Mouse (Mus musculus) heart, embryonic 11.5 days (tissue): ENCODE measurements around the gene Sla2. TPM values are rescaled to one million over a fixed set of nuclear protein-coding genes. Genes with fewer than 3 reads are reported as not detected.
"Not testable (repeated sequence)": the region's sequence is repeated elsewhere in the genome, so short reads cannot be mapped to it uniquely, and the experiment has no call there.

Experiments
- ATAC-seq: fragments of 200-750 bp; cut with Nextera tagmentation; replicated peaks from 2 replicates; pipeline ENCODE4 v1.8.0; 2017; ENCODE audit warnings: moderate library complexity; ENCODE audit not compliant: insufficient number of reproducible peaks, low FRiP score, low TSS enrichment
- H3K27ac ChIP-seq: fragments of 300-500 bp; sonication (generic); 2 replicates; pipeline ENCODE4 v1.5.1; 2014; ENCODE audit warnings: mild to moderate bottlenecking, low read depth, low read length
- H3K27me3 ChIP-seq: fragments of 300-500 bp; sonication (generic); 2 replicates; pipeline ENCODE4 v1.6.1; 2014; ENCODE audit warnings: mild to moderate bottlenecking, low read length, mixed read lengths; ENCODE audit not compliant: control insufficient read depth, insufficient read depth
- H3K36me3 ChIP-seq: fragments of 300-500 bp; sonication (generic); 2 replicates; pipeline ENCODE4 v1.6.1; 2014; ENCODE audit warnings: mild to moderate bottlenecking, low read length, moderate library complexity, mixed read lengths; ENCODE audit not compliant: control insufficient read depth, insufficient read depth
- H3K4me1 ChIP-seq: fragments of 300-500 bp; sonication (generic); 2 replicates; pipeline ENCODE4 v1.6.1; 2014; ENCODE audit warnings: low read length; ENCODE audit not compliant: control insufficient read depth, insufficient read depth
- H3K4me2 ChIP-seq: fragments of 300-500 bp; sonication (generic); 2 replicates; pipeline ENCODE4 v1.6.1; 2014; ENCODE audit warnings: mild to moderate bottlenecking, moderate library complexity
- H3K4me3 ChIP-seq: fragments of 300-500 bp; sonication (generic); 2 replicates; pipeline ENCODE4 v1.5.1; 2014; ENCODE audit warnings: low read depth, low read length
- H3K9ac ChIP-seq: fragments of 300-500 bp; sonication (generic); 2 replicates; pipeline ENCODE4 v1.6.1; 2014; ENCODE audit warnings: mild to moderate bottlenecking, low read depth, low read length, moderate library complexity
- H3K9me3 ChIP-seq: fragments of 300-500 bp; sonication (generic); replicated peaks from 2 replicates; pipeline ENCODE4 v1.6.1; 2016; ENCODE audit warnings: low read length; ENCODE audit not compliant: control insufficient read depth
- WGBS: fragments of 180-500 bp; shearing (Covaris S2); extraction: QIAGEN DNeasy Blood & Tissue Kit; methylation state at CpG from one replicate; pipeline ENCODE4 v1.1.7; 2014; ENCODE audit not compliant: insufficient replicate concordance; 5-methylcytosine and 5-hydroxymethylcytosine counted together
- polyA plus RNA-seq: library from polyadenylated mRNA; unstranded; fragments of >200 nt; fragmentation: Nextera tagmentation; extraction: Ambion mirVana; gene quantifications from 2 replicates; pipeline ENCODE4 v1.2.1, GENCODE M21; 2014

Sla2 gene
- polyA plus RNA-seq, 1 experiment from 2014 or later: 1.1 TPM

GRCm38 (mm10) chr2:156913191-156913590, 26.2 kb upstream of the Sla2 start:
- Histone ChIP-seq H3K9ac (no peak overlapping the region), H3K27me3 (no peaks in the 10 kb centered on the region), H3K36me3 (no peaks in the 10 kb centered on the region), H3K9me3 (no peaks in the 10 kb centered on the region), H3K27ac (no peak overlapping the region), H3K4me3 (no peak overlapping the region), H3K4me1 (no peaks in the 10 kb centered on the region), H3K4me2 (no peak overlapping the region)
- no peak for ATAC-seq
- 68% methylated on average over 5 of the region's 5 CpGs for WGBS

- H3K4me1 ChIP-seq, H3K9me3 ChIP-seq, ATAC-seq, H3K9ac ChIP-seq, H3K27me3 ChIP-seq, H3K27ac ChIP-seq, H3K4me2 ChIP-seq, H3K36me3 ChIP-seq, H3K4me3 ChIP-seq: not testable (repeated sequence)
- 24% methylated on average over 4 of the region's 4 CpGs for WGBS
These were observed 18.9 kb upstream of the Sla2 start for GRCm38 (mm10) chr2:156905931-156906330.

GRCm38 (mm10) chr2:156904976-156905717, 18.2 kb upstream of the Sla2 start:
- Histone ChIP-seq H3K27me3 (no peaks in the 10 kb centered on the region), H3K9me3 (no peaks in the 10 kb centered on the region), H3K4me3 (no peak overlapping the region), H3K27ac (no peak overlapping the region), H3K9ac (no peak overlapping the region), H3K4me1 (no peaks in the 10 kb centered on the region), H3K36me3 (no peaks in the 10 kb centered on the region), H3K4me2 (no peak overlapping the region)
- 22% methylated on average over 6 of the region's 6 CpGs for WGBS
- no peak for ATAC-seq

- H3K9ac ChIP-seq: no peak overlapping the region
- H3K27ac ChIP-seq: no peak overlapping the region
- H3K36me3 ChIP-seq: no peaks in the 10 kb centered on the region
- WGBS: 25% methylated on average over 2 of the region's 2 CpGs
- H3K4me2 ChIP-seq: no peak overlapping the region
- H3K4me3 ChIP-seq: no peak overlapping the region
- no peaks in the 10 kb centered on the region for H3K27me3 ChIP-seq
- ATAC-seq: no peak
- no peaks in the 10 kb centered on the region for H3K9me3 ChIP-seq
- H3K4me1 ChIP-seq: no peaks in the 10 kb centered on the region; the same call in 1 of the 2 replicates
These were observed 16.4 kb upstream of the Sla2 start for GRCm38 (mm10) chr2:156903367-156903766.

- WGBS: 69% methylated on average over 4 of the region's 4 CpGs
- H3K27me3 ChIP-seq, ATAC-seq, H3K27ac ChIP-seq, H3K4me2 ChIP-seq, H3K4me3 ChIP-seq, H3K9me3 ChIP-seq, H3K36me3 ChIP-seq, H3K9ac ChIP-seq, H3K4me1 ChIP-seq: not testable (repeated sequence)
These were observed 15.4 kb upstream of the Sla2 start for GRCm38 (mm10) chr2:156902411-156902810.

GRCm38 (mm10) chr2:156901883-156902282, 14.9 kb upstream of the Sla2 start:
- Histone ChIP-seq H3K9me3 (no peaks in the 10 kb centered on the region), H3K27me3 (no peaks in the 10 kb centered on the region), H3K36me3 (no peaks in the 10 kb centered on the region), H3K4me1 (no peaks in the 10 kb centered on the region; the same call in 1 of the 2 replicates), H3K4me3 (no peak overlapping the region), H3K27ac (no peak overlapping the region), H3K9ac (no peak overlapping the region), H3K4me2 (no peak overlapping the region)
- no peak for ATAC-seq
- WGBS: 62% methylated on average over 6 of the region's 6 CpGs

GRCm38 (mm10) chr2:156901344-156901743, 14.4 kb upstream of the Sla2 start:
- Histone ChIP-seq H3K4me2 (no peak overlapping the region), H3K27ac (no peak overlapping the region), H3K27me3 (no peaks in the 10 kb centered on the region), H3K36me3 (no peaks in the 10 kb centered on the region), H3K4me3 (no peak overlapping the region), H3K9me3 (no peaks in the 10 kb centered on the region), H3K9ac (no peak overlapping the region), H3K4me1 (no peaks in the 10 kb centered on the region; the same call in 1 of the 2 replicates)
- no peak for ATAC-seq
- 86% methylated on average over 2 of the region's 2 CpGs for WGBS

GRCm38 (mm10) chr2:156899184-156899583, 12.2 kb upstream of the Sla2 start:
- Histone ChIP-seq H3K9ac (no peak overlapping the region), H3K36me3 (no peaks in the 10 kb centered on the region), H3K4me2 (no peak overlapping the region), H3K9me3 (no peaks in the 10 kb centered on the region), H3K4me3 (no peak overlapping the region), H3K4me1 (no peaks in the 10 kb centered on the region; the same call in 1 of the 2 replicates), H3K27ac (no peak overlapping the region), H3K27me3 (no peaks in the 10 kb centered on the region)
- WGBS: 45% methylated on average over 4 of the region's 4 CpGs
- ATAC-seq: no peak

GRCm38 (mm10) chr2:156898374-156898773, 11.4 kb upstream of the Sla2 start:
- Histone ChIP-seq H3K9ac (no peak overlapping the region), H3K4me2 (no peak overlapping the region), H3K36me3 (no peaks in the 10 kb centered on the region), H3K27me3 (no peaks in the 10 kb centered on the region), H3K9me3 (no peaks in the 10 kb centered on the region), H3K4me3 (no peak overlapping the region), H3K4me1 (no peaks in the 10 kb centered on the region; the same call in 1 of the 2 replicates), H3K27ac (no peak overlapping the region)
- WGBS: 19% methylated on average over 4 of the region's 4 CpGs
- no peak for ATAC-seq
